Mouse (Mus musculus): ENCODE data around the gene Trappc3.
A peak's percentile ranks its signal among the peaks of the same experiment; 100 is the strongest.
"Not testable (repeated sequence)": the region's sequence is repeated elsewhere in the genome, so short reads cannot be mapped to it uniquely, and the experiment has no call there.

Trappc3 gene

DNA sequence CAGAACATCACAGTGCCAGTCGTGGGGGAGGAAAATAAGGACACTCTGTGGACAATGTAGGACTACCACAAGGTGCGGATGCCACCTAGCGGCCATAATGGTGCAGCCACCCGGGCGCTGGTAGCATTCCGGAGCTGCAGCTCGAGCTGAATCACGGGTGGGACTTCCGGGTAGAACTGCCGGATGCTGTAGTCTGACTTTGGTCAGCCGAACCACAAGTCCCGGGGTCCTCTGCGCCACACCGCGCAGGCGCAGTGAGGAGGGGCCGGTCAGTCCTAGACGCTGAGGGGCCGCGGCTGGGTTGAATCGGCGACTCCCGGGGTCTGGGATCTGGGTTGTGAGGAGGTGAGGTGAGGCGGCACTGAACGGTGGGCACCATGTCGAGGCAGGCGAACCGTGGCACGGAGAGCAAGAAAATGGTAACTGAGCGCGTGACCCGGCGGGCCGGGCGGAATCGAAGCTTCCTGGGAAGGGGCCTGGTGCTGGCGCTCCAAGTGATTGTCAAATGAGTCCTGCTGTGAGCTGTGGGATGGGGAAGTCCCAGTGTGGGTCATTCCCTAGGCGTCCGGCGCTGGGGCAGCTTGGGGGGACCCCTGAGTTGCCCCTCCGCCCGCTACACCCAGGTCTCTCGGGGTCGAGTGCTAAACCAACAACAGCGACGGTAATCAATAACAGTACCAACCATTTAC lies at the start of gene Trappc3:
Gene Trappc3, plus strand, starts transcription at position 207 of the 689 bp plus-strand sequence.
- peak; percentile 96 for DNase-seq (ENCODE audit: low read depth, low spot score)

DNA sequence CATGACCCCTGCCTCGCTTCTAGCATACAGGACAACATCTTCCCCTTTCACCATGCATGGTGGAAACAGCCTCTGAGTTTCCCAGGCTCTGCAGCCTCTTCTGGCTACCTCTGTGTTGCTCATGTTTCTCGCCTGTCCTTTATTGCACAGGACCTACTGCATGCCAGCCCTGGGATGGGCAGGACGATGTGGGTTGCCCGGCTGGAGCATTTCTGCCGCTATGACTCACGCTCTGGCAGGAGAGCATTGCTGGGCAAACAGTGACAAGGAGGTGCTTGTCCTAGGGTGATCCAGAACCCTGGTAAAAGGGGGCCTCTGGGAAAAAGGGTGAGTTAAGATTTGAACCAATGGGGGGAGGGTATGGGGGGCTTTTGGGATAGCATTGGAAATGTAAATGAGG lies 44.4 kb upstream of the Trappc3 start:
- no peak for DNase-seq (ENCODE audit: low read depth, low spot score)

DNA sequence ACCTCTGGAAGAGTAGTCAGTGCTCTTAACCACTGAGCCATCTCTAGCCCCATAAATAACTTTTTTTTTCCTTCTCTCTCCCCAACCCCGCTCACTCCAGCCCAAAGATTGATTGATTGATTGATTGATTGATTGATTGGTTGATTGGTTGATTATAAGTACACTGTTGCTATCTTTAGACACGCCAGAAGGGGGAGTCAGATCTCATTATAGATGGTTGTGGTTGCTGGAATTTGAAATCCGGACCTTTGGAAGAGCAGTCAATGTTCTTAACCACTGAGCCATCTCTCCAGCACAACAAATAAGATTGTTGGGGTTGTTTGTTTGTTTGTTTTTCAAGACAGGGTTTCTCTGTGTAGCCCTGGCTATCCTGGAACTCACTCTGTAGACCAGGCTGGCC lies 42.6 kb upstream of the Trappc3 start:
- not testable (repeated sequence) for DNase-seq (ENCODE audit: low read depth, low spot score)

DNA sequence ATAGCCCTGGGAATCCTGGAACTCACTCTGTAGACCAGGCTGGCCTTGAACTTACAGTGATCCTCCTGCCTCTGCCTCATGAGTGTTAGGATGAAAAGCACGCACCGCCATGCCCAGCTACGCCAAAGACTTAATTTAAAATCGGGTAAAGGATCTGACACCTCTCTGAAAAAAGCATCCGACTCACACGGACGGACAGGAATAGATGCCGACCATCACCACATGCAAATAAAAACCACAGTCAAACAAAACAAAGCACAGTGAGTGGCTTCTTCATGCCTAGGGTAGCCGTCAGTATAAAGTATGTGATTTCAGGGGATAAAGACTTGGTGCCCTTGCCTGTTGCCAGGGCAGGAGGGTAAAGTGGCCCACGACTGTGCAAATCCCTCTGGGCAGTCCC lies 42.1 kb upstream of the Trappc3 start:
- DNase-seq (ENCODE audit: low read depth, low spot score): no peak

DNA sequence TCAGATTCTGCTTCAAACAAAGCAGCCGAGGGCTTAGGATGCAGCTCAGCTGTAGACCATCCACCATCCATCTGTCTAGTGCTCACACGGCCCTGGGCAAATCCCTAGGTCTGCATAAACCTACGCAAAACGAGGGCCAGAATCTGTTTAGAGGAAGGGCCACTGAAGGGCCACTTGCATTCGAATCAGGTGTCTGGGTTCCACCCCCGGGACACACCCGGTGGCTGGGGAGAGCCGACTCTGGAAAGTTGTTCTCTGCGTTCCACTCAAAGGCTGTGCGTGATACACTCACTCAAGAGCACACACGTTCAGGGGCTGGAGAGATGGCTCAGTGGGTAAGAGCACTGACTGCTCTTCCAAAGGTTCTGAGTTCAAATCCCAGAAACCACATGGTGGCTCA lies 39.5 kb upstream of the Trappc3 start:
- no peak for DNase-seq (ENCODE audit: low read depth, low spot score)

DNA sequence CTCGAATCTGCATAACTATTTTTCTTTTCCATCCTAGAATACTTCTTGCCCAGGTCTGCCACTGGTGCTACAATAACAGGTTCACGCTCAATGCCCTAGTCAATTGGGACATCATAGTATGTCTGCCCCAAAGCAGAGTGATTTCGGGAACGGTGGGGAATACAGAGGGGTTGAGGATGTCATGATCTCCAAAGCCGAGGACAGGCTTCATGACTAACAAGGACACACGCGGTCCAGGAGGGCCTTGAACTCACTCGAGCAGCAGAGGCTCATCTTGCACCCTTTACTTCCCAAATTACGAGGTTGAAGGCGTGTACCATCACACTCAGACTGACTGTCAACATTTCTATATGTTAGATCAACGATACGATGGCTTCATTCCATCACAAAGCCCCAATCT lies 35.5 kb upstream of the Trappc3 start:
- DNase-seq (ENCODE audit: low read depth, low spot score): no peak

DNA sequence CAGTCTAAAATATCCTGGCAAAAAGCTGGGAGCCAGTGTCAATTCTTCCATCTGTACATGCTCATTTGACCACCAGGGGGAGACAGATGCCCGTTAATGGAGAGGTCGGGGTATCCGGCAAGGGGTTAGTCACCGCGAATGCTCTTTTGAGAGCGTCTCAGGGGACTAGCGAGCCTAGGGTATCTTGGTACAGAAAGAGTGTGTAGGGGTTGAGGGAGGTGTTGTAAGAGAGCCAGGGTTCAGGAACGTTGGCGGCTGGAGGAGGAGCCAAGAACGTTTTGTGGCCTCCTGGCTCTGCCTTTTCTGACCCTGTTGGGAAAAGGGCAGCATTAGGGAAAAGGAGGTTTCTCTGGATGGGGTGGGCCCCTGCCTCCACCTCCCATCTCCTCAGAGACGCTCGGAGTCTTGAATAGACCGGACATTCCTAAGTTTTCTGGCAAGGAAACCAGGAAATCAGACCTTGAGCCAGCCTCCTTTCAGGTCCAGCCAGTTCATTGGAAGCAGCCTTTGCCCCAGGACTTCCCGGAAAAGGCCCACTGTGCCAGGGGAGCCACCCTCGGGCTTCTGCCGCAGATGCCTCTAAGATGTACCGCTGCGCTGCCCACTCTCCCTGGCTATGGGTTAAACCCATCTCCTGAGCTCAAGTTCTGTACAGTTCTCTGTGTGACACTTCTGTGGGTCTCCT lies 34.9 kb upstream of the Trappc3 start:
- peak; percentile 84 for DNase-seq (ENCODE audit: low read depth, low spot score)

DNA sequence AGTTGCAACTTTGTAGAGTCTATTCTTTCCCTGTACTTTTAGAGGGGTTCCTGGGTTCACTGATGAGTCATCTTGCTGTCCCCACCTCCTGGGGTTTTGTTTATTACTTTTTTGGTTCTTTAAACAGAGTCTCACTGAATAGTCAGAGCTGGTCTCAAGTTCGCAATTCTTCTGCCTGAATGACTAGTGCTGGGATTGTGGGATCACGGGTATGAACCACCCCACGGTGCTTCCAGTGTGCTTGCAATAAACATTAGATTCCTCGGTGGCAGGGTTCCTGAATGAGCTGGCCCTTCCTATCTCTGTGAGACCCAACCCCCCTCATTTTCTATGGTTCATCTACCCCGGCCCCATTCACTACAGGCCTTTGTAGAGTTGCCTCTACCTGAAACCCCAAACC lies 34.0 kb upstream of the Trappc3 start:
- DNase-seq (ENCODE audit: low read depth, low spot score): no peak

DNA sequence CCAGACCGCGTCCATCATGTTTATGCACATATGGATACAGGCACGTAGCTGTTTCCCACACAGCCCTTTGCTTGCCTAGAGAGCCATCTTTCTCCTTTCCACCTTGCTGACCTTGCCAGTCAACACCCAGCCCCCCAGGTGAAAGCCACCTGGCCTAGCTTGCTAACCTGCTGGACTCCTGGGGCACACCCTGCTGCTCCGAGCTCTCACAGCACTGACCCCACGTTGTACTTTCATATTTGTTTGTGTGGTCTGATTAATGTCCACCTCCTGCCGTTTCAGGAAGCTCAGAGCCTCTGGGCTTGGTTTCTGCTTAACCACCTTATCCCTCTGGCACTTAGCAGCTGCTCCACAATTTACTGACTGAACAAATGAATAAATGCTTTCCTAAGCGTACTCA lies 32.2 kb upstream of the Trappc3 start:
- no peak for DNase-seq (ENCODE audit: low read depth, low spot score)

DNA sequence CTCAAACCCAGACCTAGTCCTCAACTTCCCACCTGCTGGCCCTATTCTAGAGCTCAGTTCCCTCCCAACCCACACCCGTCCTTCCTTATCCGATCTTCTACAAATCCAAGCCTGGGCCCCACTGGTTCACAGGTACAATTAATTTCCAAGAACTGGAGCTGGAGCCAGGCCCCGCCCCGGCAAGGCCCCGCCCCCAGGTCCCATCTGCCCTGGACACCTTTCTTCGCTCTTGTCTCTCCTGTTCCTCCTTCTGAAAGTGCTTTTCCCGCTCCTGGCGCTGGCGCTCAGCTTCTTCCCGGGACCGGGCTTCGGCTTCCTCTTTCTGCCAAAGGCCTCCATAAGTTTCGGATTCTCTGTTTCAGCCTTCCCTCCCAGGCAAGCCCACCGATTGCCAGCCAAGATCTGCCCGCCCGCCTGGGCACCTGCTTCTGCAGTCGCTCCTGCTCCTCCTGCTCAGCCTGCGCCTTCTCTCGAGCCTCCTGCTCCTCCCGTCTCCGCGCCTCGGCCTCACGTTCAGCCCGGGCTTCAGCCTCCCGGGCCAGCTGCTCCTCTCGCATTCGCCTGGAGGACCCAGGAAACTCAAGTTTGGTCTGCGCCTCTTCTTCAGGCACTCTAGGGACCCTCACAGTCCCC lies 28.3 kb upstream of the Trappc3 start:
- no peak for DNase-seq (ENCODE audit: low read depth, low spot score)

DNA sequence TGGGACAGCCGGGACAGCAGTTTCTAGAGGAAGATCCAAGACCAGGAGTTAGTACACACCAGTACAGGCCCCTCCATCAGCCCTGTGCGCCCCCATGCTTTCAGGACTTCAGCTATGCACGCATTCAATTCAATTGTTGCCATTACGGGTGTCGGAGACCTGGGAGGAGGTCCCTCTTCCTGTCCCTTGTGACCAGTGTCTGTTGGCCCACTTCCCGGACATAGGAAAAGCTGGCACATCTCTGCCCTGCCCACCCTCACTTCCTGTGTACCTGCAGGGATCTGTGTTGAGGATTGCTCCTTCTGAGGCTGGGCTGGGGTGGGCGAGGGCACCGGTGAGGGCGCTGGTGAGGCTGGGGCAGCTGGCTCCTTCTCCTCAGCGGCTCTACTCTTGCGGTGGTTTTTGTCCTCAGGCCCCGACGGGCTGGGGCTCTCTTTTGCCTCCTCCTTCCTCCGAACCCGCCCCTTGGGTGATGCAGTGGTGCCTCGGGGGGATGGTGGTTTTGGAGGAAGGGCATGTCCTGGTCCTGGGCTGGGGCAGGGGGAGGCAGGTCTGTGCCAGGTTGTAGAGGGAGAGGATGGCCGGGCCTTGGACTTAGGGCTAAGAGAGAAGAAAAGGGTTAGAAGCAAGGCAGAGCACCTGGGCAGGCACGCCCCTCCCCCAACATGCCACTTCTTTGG lies 27.5 kb upstream of the Trappc3 start:
- DNase-seq (ENCODE audit: low read depth, low spot score): no peak

DNA sequence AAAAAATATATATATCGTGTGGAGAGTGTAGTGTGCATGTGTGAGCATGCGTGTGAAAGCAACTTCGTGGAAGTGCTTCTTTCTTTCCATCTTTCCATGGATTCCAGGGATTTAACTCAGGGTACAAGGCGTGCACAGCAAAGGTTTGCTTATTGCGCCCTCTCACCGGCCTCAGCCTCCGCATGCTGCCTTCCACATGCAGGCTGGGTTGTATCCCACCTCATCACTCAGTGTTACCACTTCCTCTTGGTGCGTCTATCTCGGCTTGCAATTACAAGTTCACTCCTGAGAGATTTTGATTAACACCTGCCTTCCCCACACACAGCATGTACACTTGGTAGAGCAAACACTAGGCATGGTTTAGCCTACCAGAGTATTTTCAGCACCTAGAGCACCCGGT lies 26.9 kb upstream of the Trappc3 start:
- DNase-seq (ENCODE audit: low read depth, low spot score): no peak

DNA sequence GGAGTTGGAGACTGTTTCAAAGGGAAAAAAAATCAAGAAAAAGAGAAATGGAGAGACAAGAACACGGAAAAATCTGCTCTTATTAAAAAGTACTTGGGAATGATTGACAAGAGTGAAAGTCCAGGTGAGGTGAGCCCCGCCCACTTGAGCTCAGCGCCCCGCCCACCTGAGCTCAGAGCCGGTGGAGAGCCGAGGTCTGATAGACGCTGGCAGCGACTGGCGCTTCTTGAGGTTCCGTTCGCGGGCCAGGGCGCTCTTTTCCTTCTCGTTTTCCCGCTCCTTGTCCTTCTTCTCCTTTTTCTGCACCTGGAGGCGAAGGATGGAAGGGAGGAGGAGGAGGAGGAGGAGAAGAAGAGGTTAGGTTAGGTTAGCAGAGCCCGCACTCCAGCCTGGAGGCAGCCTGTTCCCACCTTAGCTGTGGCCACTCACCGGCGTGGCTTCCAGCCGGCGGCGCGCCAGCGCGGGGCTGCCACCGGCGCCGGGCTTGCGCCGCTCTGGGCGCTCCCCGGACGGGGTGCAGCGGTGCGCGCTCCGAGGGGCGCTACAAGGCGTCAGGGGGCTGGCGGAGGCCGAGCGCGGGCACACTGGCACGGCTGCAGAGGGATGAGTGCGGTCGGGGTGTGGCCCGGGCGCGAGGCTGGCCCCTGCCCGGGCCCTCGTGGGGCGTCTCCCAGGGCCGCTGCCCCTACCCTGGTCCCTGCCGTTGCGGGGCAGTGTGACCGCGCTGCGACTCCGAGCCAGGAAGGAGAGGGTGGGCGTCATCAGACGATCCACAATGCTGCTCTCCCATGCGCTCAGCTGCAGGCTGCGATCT lies 25.5 kb upstream of the Trappc3 start:
- no peak for DNase-seq (ENCODE audit: low read depth, low spot score)

DNA sequence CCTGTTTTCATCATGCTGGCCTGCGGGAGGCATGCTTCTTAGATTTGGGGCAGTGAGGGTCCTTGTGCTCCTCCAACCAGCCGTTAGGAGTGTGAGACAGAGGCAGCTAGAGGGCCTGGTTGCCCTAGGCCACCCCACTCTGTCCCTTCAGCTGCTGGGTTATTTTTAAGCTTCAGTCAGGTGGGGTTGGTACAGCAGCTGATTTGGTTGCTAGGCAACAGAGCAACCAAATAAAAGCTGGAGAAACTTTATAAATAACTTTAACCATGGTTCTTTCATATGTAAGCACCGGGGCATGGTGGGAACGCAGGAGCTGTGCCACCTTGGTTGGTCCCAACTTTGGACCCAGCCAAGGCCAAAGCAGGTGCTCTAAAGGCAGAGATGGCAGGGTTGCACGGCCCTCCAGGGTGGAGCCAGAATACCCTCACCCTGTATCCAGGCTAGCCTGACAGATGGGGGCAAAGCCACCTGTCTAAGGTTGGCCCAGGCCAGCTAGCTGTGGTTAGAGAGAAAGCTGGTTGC lies 24.3 kb upstream of the Trappc3 start:
- DNase-seq (ENCODE audit: low read depth, low spot score): no peak

DNA sequence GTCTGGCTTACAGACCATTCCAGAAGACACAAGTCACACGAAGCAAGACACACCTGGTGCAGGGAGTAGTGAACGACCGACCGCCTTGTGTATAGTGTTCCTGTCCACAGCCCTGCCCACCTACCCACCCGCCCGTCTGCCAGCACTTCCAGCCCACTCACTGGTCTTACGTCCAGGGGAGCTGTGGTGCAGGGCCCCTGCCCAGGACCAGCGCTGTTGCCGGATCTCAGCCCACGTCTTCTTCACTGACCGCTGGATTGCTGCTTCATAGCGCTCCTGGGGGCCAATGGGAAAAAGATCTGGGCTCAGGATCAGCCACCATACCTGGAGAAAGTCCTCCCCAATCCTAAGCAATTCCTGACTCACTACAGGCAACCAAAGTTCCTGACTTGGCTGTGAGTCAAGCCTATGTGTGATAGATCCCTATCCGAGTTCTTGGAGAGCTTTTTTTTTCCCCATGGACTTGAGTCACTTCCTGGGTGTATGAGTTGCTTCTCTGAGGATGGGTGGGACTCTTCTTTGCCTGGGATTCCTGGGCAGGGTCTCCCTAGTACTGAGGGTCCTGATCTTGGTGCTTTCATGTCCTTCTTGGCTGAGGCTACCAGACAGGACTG lies 22.2 kb upstream of the Trappc3 start:
- no peak for DNase-seq (ENCODE audit: low read depth, low spot score)

DNA sequence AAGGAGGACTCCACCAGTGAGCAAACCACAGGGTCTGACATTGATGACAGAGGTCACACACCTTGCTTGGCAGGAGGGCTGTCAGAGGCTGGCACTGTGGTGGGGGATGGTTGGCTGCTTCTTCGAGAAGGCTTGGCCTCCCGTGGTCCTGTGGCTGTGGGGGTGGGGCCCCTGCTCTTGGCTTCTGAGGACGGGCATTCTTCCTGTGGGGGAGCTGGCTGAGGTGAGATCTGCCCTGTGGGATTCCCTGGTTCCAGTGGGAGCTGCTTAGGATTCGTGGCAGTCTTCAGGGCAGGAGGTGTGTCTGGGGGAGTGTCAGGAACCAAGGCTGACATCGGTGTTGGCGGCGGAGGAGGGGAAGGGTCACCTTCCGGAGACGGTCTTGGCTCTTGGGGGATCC lies 20.2 kb upstream of the Trappc3 start:
- DNase-seq (ENCODE audit: low read depth, low spot score): no peak

DNA sequence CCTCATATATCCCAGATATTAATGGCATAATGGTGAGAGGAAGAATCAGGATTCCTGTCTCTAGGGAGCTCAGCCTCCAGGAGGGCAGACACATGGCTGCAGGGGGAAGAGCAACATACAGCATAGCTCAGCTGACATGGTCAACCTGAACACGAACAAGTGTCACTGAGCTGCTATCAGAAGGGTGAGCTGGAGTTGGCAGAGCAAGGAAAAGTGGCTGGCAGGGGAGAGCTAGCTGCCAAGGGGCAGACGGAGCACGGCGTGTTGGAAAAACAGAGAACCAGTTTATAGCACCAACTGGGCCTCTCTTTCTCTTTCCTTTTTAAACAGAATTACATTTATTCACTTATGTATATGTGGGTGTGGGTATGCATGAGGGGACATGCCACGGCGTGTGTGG lies 19.6 kb upstream of the Trappc3 start:
- DNase-seq (ENCODE audit: low read depth, low spot score): no peak

DNA sequence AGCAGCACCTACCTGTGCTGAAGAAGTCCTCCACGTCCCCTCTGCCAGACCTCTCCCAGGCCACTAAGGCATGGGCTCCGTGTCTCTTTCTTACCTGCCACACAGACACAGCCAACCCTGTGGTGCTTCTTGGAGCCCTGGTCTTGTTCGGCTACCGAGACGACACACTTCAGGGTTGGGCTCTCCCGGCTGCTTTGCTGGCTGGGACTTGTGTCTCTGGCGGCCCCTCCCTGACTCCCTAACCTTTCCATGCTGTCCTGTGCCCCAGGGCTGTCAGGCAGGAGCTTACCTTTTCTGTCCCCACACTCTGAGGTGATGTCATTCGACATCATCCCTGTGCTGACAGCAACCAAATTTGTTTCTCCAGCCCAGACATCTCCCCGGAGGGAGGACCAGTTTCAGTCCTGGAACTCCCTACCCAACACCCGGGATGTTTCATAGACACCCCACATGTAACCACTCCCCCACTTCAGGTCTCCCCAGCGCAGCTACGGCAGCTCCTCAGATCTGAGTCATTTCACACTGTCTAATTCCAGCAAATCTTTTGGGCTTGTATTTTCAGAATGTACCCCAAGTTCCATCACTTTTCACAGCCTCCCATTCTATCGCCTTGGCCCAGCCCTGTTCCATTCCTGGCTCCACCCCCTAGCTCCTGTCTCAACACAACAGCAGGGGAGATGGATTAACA lies 15.8 kb upstream of the Trappc3 start:
- no peak for DNase-seq (ENCODE audit: low read depth, low spot score)

DNA sequence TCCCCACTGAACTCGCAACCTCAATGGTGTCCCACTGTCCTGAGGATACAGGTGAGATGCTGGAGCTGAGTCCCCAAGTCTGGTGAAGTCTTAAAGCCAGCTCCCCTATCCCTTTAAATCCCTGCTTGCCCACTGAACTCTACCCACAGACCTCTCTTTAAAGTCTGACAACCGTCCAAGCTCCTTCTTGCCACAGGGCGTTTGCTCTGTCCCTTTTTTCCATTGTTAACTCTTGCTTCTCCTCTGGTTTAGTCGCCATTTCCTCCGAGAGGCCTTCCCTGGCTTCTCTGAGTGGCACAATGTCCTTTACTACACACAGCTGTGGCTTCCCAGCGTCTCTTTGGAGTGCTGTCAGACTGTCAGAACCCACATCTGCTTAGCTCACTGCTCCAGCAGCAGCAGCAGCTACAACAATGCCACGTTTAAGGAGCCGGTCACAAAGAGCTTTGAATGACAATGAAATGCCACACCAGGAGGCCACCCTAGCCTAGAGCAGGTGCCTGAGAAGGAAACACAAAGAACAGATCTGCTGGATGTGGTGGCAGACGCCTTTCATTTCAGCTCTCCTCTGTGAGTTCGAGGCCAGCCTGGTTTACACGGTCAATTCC lies 13.8 kb upstream of the Trappc3 start:
- no peak for DNase-seq (ENCODE audit: low read depth, low spot score)

DNA sequence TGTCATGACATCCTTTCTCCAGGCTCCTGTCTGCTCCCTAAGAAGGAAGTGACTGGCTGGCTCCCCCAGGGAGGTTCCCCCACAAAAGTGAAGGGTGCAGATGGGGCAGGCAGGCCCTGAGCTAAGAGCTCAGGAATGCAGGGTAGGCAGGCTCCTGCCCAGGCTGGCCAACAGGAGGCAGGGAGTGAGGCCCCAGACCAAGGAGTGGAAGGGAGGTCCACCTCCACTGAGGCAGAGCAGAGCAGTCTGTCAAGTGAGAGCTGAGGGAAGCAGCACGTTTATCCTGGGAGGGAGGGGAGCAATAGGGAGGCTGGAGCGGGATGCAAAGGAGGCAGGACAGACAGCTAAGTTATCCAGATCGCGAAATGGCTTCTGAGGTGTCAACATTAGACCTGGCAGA lies 11.5 kb upstream of the Trappc3 start:
- no peak for DNase-seq (ENCODE audit: low read depth, low spot score)

All from retina, postnatal 7 days (tissue).